Mouse (Mus musculus): ENCODE measurements around the gene Ces4a.
"Not testable (repeated sequence)": the region's sequence is repeated elsewhere in the genome, so short reads cannot be mapped to it uniquely, and the experiment has no call there.

The Ces4a gene

GRCm38 (mm10) chr8:105131509-105131908, at the start of gene Ces4a:
Gene Ces4a, plus strand, starts transcription at chr8:105131800.
- in situ Hi-C loops (cut with MboI; ENCODE audit: low sequenced_read_pairs) = no loop called here

- in situ Hi-C loops (cut with MboI; ENCODE audit: low sequenced_read_pairs) = no loop called here
Observed at GRCm38 (mm10) chr8:105083449-105084050, 48.0 kb upstream of the Ces4a start, which contains the start of gene Ces3b. Gene Ces3b, plus strand, starts transcription at chr8:105083753.

- in situ Hi-C loops (cut with MboI; ENCODE audit: low sequenced_read_pairs) = not testable (repeated sequence)
Observed at GRCm38 (mm10) chr8:105088166-105088565, 43.4 kb upstream of the Ces4a start.

- in situ Hi-C loops (cut with MboI; ENCODE audit: low sequenced_read_pairs) = no loop called here
Observed at GRCm38 (mm10) chr8:105088581-105088980, 43.0 kb upstream of the Ces4a start.

GRCm38 (mm10) chr8:105093992-105094391, 37.6 kb upstream of the Ces4a start:
- in situ Hi-C loops (cut with MboI; ENCODE audit: low sequenced_read_pairs) = no loop called here

- in situ Hi-C loops (cut with MboI; ENCODE audit: low sequenced_read_pairs) = not testable (repeated sequence)
Observed at GRCm38 (mm10) chr8:105102101-105102785, 29.4 kb upstream of the Ces4a start.

- in situ Hi-C loops (cut with MboI; ENCODE audit: low sequenced_read_pairs) = not testable (repeated sequence)
Observed at GRCm38 (mm10) chr8:105103701-105104100, 27.9 kb upstream of the Ces4a start.

GRCm38 (mm10) chr8:105104220-105104619, 27.4 kb upstream of the Ces4a start:
- in situ Hi-C loops (cut with MboI; ENCODE audit: low sequenced_read_pairs) = no loop called here

GRCm38 (mm10) chr8:105129864-105130263, 1.7 kb upstream of the Ces4a start:
- in situ Hi-C loops (cut with MboI; ENCODE audit: low sequenced_read_pairs) = no loop called here

- in situ Hi-C loops (cut with MboI; ENCODE audit: low sequenced_read_pairs) = no loop called here
Observed at GRCm38 (mm10) chr8:105138423-105138822, 6.8 kb downstream of the Ces4a start.

- in situ Hi-C loops (cut with MboI; ENCODE audit: low sequenced_read_pairs) = no loop called here
Observed at GRCm38 (mm10) chr8:105142395-105142794, 10.8 kb downstream of the Ces4a start.

GRCm38 (mm10) chr8:105151654-105152053, 20.1 kb downstream of the Ces4a start:
- in situ Hi-C loops (cut with MboI; ENCODE audit: low sequenced_read_pairs) = no loop called here

GRCm38 (mm10) chr8:105152623-105153398, 21.2 kb downstream of the Ces4a start:
- in situ Hi-C loops (cut with MboI; ENCODE audit: low sequenced_read_pairs) = no loop called here

GRCm38 (mm10) chr8:105154316-105154715, 22.7 kb downstream of the Ces4a start:
- in situ Hi-C loops (cut with MboI; ENCODE audit: low sequenced_read_pairs) = no loop called here

- in situ Hi-C loops (cut with MboI; ENCODE audit: low sequenced_read_pairs) = no loop called here
Observed at GRCm38 (mm10) chr8:105155091-105155745, 23.6 kb downstream of the Ces4a start.

GRCm38 (mm10) chr8:105157555-105157954, 26.0 kb downstream of the Ces4a start:
- in situ Hi-C loops (cut with MboI; ENCODE audit: low sequenced_read_pairs) = no loop called here

- in situ Hi-C loops (cut with MboI; ENCODE audit: low sequenced_read_pairs) = no loop called here
Observed at GRCm38 (mm10) chr8:105158084-105158483, 26.5 kb downstream of the Ces4a start.

GRCm38 (mm10) chr8:105161121-105161652, 29.6 kb downstream of the Ces4a start:
- in situ Hi-C loops (cut with MboI; ENCODE audit: low sequenced_read_pairs) = no loop called here

GRCm38 (mm10) chr8:105164272-105164902, 32.8 kb downstream of the Ces4a start:
- in situ Hi-C loops (cut with MboI; ENCODE audit: low sequenced_read_pairs) = no loop called here

- in situ Hi-C loops (cut with MboI; ENCODE audit: low sequenced_read_pairs) = no loop called here
Observed at GRCm38 (mm10) chr8:105165191-105165590, 33.6 kb downstream of the Ces4a start.
